Mouse (Mus musculus): ENCODE results near the gene Alkbh2. TPM values are rescaled to one million over a fixed set of nuclear protein-coding genes. Genes with fewer than 3 reads are reported as not detected.
A peak's percentile ranks its signal among the peaks of the same experiment; 100 is the strongest.

Gene Alkbh2
- total RNA-seq, 2 experiments from 2014 or later = 0.28 to 0.61 TPM

DNA sequence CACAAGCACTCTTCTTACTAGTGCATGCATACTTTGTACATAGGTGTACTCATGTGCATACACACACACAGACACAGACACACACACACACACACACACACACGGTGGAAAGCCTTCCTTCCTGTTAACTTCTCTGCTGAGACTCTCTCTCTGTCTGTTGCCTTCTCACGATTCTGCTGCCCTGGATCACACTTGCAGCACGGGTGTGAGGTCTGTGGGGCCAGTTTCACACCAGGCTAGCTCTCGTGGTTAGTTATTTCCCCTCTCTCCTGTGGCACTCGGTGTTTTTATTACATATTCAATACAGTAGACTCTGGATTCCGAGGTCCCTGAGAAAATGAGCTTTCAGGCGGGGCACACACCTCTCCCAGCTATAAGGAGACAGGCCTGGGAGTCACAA lies 11.4 kb downstream of the Alkbh2 start:
- no peak overlapping the region for H3K4me3 ChIP-seq
- DNase-seq = no peak
- no peak for TF ChIP-seq CTCF (IDR thresholded peaks at IDR 0.05)
- no peak overlapping the region for H3K27ac ChIP-seq
- intact Hi-C loops (cut with DNase I) = no loop called here

DNA sequence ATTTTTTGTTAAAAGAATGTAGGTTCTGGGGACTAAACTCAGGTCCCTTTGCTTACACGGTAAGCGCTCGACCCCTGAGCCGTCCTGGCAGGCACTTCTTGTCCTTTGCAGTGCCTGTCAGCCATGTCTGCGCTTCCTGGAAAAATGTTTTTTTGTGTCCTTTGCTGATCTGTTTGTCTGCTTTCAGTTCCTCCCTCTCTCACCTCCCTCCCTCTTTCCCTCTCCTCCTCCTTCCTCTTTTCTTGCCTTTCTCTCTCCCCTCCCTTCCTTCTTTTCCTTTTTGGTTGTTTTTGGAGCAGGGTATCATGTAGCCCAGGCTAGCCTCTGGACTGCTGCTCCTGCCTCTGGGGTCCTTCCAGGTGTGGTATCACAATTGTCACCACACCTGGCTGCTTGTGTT lies 13.0 kb downstream of the Alkbh2 start:
- H3K4me3 ChIP-seq = no peak overlapping the region
- no peak for TF ChIP-seq CTCF (IDR thresholded peaks at IDR 0.05)
- no peak overlapping the region for H3K27ac ChIP-seq
- intact Hi-C loops (cut with DNase I) = no loop called here
- no peak for DNase-seq

DNA sequence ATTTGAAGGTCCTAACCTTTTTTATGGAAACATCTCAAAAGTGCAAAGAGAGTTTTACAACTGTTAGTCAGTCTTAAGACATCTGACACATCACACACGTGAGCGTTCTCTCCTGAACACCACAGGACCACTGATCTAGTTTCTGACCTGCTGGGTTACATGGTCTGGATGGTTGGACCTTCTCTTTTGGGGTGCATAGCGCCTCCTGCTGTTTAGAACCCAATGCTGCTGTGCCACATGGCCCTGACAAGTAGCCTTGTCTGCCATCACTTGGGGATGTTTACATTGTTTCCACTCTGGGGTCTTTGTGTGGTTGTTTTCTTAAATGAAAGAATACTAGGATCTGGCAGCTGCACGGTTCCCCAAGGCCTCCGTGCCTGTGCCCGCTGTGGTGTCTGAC lies 14.7 kb downstream of the Alkbh2 start:
- no peak for DNase-seq
- no peak overlapping the region for H3K27ac ChIP-seq
- TF ChIP-seq CTCF (IDR thresholded peaks at IDR 0.05) = no peak
- no peak overlapping the region for H3K4me3 ChIP-seq
- intact Hi-C loops (cut with DNase I) = no loop called here

DNA sequence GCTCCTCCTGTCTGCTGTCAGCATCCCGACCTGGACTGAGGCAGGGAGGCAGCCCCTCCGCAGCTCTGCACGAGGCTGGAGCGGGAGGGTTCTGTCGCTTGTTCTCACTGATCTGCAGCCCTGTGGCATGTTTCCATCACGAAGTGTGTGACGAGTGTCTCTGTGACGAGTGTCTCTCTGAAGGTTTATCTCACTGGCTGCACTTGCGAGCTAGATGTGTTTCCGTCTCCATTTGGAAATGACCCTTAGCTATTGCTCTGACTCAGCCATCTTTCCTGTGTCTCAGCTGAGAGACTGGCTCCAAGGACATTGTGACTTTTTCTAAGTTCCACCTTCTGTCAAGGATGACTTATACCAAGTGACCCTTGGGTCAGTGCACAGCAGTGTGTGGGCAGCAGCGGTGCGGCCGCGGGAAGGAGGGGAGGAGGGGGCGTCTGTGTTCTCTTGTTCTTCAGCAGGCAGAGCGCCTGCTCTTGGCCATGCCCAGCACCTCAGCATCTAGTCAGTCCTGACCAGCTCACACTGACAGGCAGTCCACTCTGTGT lies 21.6 kb downstream of the Alkbh2 start:
- DNase-seq = no peak
- Histone ChIP-seq H3K27ac (no peak overlapping the region), H3K4me3 (no peak overlapping the region)
- intact Hi-C loops (cut with DNase I) = no loop called here
- TF ChIP-seq CTCF (IDR thresholded peaks at IDR 0.05) = no peak

DNA sequence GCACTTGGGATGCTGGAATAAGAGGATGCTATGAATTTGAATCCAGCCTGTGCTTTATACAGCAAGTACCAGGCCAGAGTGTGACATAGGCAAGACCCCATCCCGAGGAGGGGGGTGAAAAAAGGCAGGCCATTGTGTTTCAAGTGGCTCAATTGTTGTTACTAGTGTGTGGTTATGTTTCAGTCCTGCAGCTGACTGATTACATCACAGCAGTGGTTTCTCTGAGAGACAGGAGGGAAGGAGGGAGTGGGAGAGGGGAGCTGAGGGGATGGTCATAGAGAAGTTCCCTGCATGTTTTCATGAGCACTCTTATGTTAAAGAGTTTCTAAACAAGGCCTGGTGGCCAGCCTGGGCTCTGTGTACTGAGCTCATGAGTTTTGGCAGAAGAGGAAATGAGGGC lies 25.2 kb downstream of the Alkbh2 start:
- H3K4me3 ChIP-seq = no peak overlapping the region
- no peak overlapping the region for H3K27ac ChIP-seq
- intact Hi-C loops (cut with DNase I) = no loop called here
- no peak for DNase-seq
- TF ChIP-seq CTCF (IDR thresholded peaks at IDR 0.05) = no peak

DNA sequence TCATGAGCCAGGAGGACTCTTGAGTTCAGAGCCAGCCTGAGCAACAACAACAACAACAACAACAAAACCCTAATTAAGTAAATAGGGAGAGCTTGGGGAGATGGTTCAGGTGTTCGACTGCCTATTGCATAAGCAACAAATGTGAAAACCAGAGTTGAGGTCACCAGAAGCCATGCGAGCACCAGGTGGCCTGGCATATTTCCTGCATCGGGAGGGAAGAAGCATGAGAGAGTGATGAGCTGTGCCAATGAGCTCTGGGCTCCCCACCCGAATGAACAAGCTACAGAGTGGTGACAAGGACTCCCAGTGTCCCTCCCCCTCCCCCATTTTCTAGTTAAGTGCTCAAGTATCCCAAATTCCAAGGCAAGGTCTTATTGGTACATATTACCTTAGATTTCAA lies 26.1 kb downstream of the Alkbh2 start:
- no peak overlapping the region for H3K4me3 ChIP-seq
- intact Hi-C loops (cut with DNase I) = no loop called here
- no peak for DNase-seq
- no peak overlapping the region for H3K27ac ChIP-seq
- no peak for TF ChIP-seq CTCF (IDR thresholded peaks at IDR 0.05)

DNA sequence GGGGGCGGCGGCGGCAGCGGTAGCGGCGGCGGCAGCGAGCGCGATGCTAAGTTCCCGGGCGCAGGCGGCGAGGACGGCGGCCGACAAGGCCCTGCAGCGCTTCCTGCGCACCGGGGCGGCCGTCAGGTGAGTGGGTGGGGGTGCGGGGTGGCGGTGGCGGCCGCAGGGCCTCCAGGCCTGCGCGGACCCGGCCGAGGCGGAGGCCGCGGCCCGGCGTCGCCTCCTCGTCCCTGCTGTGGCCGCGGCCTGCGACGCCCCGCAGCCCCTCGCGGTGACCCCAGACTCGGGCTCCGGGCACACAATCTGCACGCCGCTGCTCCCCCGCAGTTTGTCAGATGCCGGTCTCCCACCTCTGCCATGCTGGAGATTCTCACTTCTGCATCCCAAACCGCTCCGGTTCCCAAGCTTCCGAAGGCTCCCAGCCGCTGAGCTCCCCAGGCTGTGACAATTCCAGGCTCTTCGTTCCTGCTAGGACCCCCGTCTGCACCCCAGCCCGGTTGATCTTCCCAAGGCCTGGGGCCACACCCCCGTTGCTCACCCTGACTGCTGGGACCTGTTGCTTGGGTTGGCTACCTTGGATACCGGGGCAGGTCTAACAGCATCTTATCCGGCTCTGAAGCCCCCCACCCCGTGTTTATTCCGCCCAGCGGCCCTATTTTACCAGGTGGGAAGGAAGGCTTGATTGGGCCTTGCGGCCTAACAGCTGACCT lies 27.5 kb downstream of the Alkbh2 start:
- no peak for DNase-seq
- peak overlapping the region; percentile 89 for H3K27ac ChIP-seq
- intact Hi-C loops (cut with DNase I) = no loop called here
- TF ChIP-seq CTCF (IDR thresholded peaks at IDR 0.05) = no peak
- peak overlapping the region; percentile 82 for H3K4me3 ChIP-seq

DNA sequence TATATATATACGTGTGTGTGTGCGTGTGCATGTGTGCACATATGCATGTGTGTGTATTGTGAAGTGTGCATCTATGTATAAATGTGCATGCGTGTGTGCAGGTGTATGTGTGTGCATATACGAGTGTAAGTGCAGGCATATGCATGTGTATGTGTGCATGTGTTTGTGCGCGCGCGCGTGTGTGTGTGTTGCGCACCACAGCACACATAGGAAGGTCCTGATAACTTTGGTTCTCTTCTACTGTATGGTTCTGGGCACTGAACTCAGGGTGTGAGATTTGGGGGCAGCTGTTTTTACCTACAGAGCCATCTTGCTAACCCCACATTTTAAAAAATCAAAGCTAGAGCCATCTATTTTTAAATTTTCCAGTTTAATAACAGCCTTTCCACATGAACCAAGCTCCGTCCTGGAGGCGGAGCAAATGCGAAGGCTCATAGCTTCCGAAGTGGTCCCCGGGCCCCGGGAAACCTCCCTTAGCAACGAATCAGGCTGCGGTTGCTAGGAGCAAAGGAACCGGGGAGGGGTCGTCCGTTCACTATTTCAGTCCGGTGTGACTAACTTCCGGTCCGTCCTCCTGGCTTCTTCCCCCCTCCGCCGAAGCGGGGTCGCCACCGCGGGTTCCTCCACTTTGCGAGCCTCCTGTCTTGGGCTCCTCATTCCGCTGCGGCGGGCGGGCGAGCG lies 28.2 kb downstream of the Alkbh2 start:
- intact Hi-C loops (cut with DNase I) = no loop called here
- H3K27ac ChIP-seq = peak overlapping the region; percentile 89
- peak; percentile 4; the same call in 1 of the 2 replicates for TF ChIP-seq CTCF (IDR thresholded peaks at IDR 0.05)
- DNase-seq = peak; percentile 92
- H3K4me3 ChIP-seq = peak overlapping the region; percentile 82

DNA sequence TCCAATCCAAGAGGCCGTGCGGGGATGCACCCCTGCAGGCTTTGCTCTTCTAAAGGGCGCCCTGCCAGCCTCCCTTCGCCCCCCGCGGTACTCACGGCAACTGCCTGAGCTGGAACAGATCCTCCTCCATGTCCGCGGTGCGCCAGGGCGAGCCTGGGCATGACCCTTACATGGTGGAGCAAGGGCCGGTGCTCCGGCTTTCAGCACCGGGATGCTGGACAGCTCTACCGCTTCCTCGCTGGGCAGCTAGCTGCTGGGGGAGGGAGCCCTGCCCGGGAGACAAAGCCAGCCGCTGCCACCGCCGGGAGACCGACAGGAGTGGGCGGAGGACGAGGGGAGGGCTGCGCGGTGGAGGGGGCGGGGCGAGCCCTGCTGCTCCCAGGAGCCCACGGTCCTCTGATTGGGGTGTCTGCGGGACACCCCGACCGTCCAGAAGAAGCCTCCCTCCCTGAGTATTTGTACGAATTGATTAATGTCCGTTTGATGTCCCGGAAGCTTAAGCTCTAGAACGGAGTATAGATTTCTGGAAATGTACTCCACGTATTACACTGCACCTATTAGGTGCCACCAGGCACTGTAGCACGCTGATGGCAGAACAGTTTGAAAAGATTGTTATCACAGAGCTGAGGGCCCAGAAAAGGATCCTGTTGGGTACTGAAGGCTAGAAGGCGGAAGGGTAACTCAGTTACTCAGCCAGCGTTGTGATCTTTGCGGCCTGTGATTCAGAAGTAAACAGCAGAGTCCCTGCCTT lies 36.8 kb downstream of the Alkbh2 start, which contains the start of gene Svop:
Svop (minus strand) TSS at position 514 of the 751 bp plus-strand sequence.
- Histone ChIP-seq H3K27ac (no peak within 1 kb of the TSS), H3K4me3 (no peak within 1 kb of the TSS)
- no peak for TF ChIP-seq CTCF (IDR thresholded peaks at IDR 0.05)

DNA sequence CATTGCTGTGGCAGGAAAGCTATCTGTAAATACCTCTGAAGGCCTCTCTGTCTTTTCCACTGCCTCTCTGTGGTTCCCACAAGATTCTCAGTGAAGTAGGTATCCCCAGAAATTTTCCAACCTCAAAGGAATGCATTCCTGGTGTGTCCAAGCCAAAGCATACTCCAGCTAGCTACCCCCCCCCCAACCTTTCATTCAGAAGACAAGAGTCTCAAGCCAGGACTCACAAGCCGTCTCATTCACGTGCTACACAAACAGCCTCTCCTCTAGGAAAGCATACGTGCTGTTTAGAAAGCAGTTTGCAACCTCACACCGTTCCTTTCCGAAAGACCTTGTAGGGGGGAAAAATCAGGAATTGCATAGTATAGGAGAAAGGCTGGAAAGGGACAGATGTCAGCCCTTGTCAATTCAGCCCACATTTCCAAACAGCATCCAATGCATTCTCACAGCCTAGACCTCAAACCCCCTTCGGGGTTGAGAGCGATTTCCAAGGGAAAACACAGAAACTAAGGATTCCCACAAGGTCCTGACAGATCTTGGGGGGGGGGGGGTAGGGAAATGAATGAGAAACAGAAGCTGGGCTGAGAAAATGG lies 37.5 kb downstream of the Alkbh2 start:
- intact Hi-C loops (cut with DNase I) = no loop called here
- H3K4me3 ChIP-seq = no peak overlapping the region
- no peak overlapping the region for H3K27ac ChIP-seq
- no peak for DNase-seq
- TF ChIP-seq CTCF (IDR thresholded peaks at IDR 0.05) = no peak

More for the DNA sequence above, 36.8 kb downstream of the Alkbh2 start, which contains the start of gene Svop:
- intact Hi-C loops (cut with DNase I) = no loop called here
- DNase-seq = peak; percentile 72

DNA sequence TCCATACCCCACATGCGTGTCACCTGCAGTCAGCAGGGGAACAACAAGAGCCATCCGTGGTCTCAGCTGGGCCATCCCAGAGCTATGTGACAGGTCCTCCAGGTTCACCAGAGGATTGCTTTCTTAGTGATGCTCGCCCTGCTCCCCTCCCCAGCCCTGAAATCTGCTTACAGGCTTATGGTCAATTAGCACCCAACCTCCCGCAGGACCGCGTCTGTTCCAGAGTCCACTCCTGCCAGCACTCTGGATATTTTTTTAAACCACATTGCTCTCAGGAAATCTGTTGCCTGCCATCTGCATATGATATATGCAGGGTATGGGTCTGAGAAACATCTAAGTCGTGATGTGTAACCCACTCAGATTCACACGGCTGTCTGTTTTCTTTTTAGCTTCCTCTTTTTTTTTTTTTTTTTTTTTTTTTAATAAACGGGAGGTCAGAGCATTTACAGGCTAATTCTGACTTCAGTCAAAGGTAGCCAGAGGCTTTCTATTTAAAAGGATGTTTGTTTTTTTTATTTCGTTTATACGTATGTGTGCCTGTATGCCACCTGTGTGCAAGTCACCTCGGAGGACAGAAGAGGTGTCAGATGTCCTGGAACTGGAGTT lies 40.0 kb downstream of the Alkbh2 start:
- Histone ChIP-seq H3K4me3 (no peak overlapping the region), H3K27ac (no peak overlapping the region)
- intact Hi-C loops (cut with DNase I) = no loop called here
- no peak for TF ChIP-seq CTCF (IDR thresholded peaks at IDR 0.05)
- no peak for DNase-seq

DNA sequence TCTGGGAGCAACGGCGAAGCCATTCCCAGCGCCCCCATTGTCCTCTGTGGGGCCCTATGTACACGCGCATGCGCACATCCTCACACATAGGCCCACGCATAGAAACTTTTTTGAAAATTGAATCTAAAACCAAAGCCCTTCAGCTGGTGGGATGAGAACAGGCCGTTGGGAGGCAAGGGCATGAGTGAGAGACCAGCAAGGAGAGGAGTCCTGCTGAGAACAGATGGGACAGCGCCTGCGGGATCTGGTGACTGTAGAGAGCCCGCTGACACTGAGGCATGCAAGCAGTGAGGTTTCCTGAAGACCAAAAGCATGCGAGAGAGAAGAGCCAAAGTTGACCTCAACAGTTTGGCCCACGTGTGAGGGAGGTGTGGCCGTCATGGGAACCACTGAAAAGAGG lies 42.5 kb downstream of the Alkbh2 start:
- H3K4me3 ChIP-seq = no peak overlapping the region
- TF ChIP-seq CTCF (IDR thresholded peaks at IDR 0.05) = no peak
- intact Hi-C loops (cut with DNase I) = no loop called here
- no peak overlapping the region for H3K27ac ChIP-seq
- DNase-seq = no peak

Data from gastrocnemius, adult 2 months (tissue).